Mouse (Mus musculus): ENCODE measurements around the gene Shc2.

Shc2 gene

GRCm38 (mm10) chr10:79637128-79638110, at the start of gene Shc2:
Gene Shc2, minus strand, starts transcription at chr10:79637918.
- peak; percentile 41 for DNase-seq (ENCODE audit: low spot score)

- no peak for DNase-seq (ENCODE audit: low spot score)
These were observed 49.8 kb upstream of the Shc2 start for GRCm38 (mm10) chr10:79687513-79687912.

- DNase-seq (ENCODE audit: low spot score): no peak
These were observed 49.0 kb upstream of the Shc2 start for GRCm38 (mm10) chr10:79686691-79687090.

- DNase-seq (ENCODE audit: low spot score): no peak
These were observed 48.5 kb upstream of the Shc2 start for GRCm38 (mm10) chr10:79686219-79686618.

GRCm38 (mm10) chr10:79684770-79685600, 47.3 kb upstream of the Shc2 start:
- DNase-seq (ENCODE audit: low spot score): no peak

- no peak for DNase-seq (ENCODE audit: low spot score)
These were observed 46.3 kb upstream of the Shc2 start for GRCm38 (mm10) chr10:79683726-79684640.

GRCm38 (mm10) chr10:79682916-79683582, 45.3 kb upstream of the Shc2 start:
- peak; percentile 67 for DNase-seq (ENCODE audit: low spot score)

- peak; percentile 33 for DNase-seq (ENCODE audit: low spot score)
These were observed 44.8 kb upstream of the Shc2 start for GRCm38 (mm10) chr10:79682551-79682915.

GRCm38 (mm10) chr10:79681591-79682245, 44.0 kb upstream of the Shc2 start, which contains the start of gene Cdc34:
Gene Cdc34, plus strand, starts transcription at chr10:79682195.
- peak; percentile 99 for DNase-seq (ENCODE audit: low spot score)

- no peak for DNase-seq (ENCODE audit: low spot score)
These were observed 43.1 kb upstream of the Shc2 start for GRCm38 (mm10) chr10:79680606-79681495.

- DNase-seq (ENCODE audit: low spot score): no peak
These were observed 37.8 kb upstream of the Shc2 start for GRCm38 (mm10) chr10:79675346-79676035.

GRCm38 (mm10) chr10:79673054-79673453, 35.3 kb upstream of the Shc2 start:
- no peak for DNase-seq (ENCODE audit: low spot score)

GRCm38 (mm10) chr10:79672088-79672455, 34.4 kb upstream of the Shc2 start:
- no peak for DNase-seq (ENCODE audit: low spot score)

- no peak for DNase-seq (ENCODE audit: low spot score)
These were observed 33.8 kb upstream of the Shc2 start for GRCm38 (mm10) chr10:79671396-79672087.

GRCm38 (mm10) chr10:79670071-79670888, 32.6 kb upstream of the Shc2 start:
- no peak for DNase-seq (ENCODE audit: low spot score)

- DNase-seq (ENCODE audit: low spot score): peak; percentile 73
These were observed 31.9 kb upstream of the Shc2 start for GRCm38 (mm10) chr10:79669576-79670057.
